Mouse (Mus musculus) testis, adult 2 months (tissue): ENCODE data around the gene Ndufab1. TPM values are rescaled to one million over a fixed set of nuclear protein-coding genes. Genes with fewer than 3 reads are reported as not detected.
"Not testable (repeated sequence)": the region's sequence is repeated elsewhere in the genome, so short reads cannot be mapped to it uniquely, and the experiment has no call there.

Source experiments
- H3K27ac ChIP-seq: fragments of 200-500 bp; 2 replicates; pipeline ENCODE4 v1.5.1; 2012; ENCODE audit warnings: low read depth, low read length; ENCODE audit not compliant: control insufficient read depth, insufficient read depth
- H3K27me3 ChIP-seq: fragments of 200-500 bp; 2 replicates; pipeline ENCODE4 v1.6.1; 2012; ENCODE audit warnings: mild to moderate bottlenecking, low read length, moderate library complexity; ENCODE audit not compliant: control insufficient read depth, insufficient read depth
- H3K36me3 ChIP-seq: fragments of 200-500 bp; 2 replicates; pipeline ENCODE4 v1.6.1; 2012; ENCODE audit warnings: mild to moderate bottlenecking, low read length; ENCODE audit not compliant: control insufficient read depth, insufficient read depth
- H3K4me1 ChIP-seq: fragments of 200-500 bp; 2 replicates; pipeline ENCODE4 v1.6.1; 2012; ENCODE audit warnings: low read length; ENCODE audit not compliant: control insufficient read depth, insufficient read depth
- H3K4me3 ChIP-seq: fragments of 200-500 bp; 2 replicates; pipeline ENCODE4 v1.5.1; 2012; ENCODE audit warnings: low read depth, mild to moderate bottlenecking, low read length, moderate library complexity, mixed read lengths; ENCODE audit not compliant: control insufficient read depth
- CTCF ChIP-seq: fragments of 200-500 bp; IDR thresholded peaks from 2 replicates; pipeline ENCODE4 v1.5.1; 2012; ENCODE audit warnings: low read depth, mild to moderate bottlenecking, inconsistent platforms, low read length, moderate library complexity; ENCODE audit not compliant: control insufficient read depth, insufficient read depth, insufficient replicate concordance
- POLR2A ChIP-seq: fragments of 200-500 bp; IDR thresholded peaks from 2 replicates; pipeline ENCODE4 v1.6.1; 2012; ENCODE audit warnings: low read depth, mild to moderate bottlenecking, inconsistent platforms, low read length, moderate library complexity; ENCODE audit not compliant: control insufficient read depth
- polyA plus RNA-seq: library from polyadenylated mRNA; depleted of rRNA; stranded (reverse); fragments of >200 nt; gene quantifications from 2 replicates; pipeline ENCODE4 v1.2.3, GENCODE M21; 2012

Ndufab1 gene
- polyA plus RNA-seq, 1 experiment: 55.4 TPM

DNA sequence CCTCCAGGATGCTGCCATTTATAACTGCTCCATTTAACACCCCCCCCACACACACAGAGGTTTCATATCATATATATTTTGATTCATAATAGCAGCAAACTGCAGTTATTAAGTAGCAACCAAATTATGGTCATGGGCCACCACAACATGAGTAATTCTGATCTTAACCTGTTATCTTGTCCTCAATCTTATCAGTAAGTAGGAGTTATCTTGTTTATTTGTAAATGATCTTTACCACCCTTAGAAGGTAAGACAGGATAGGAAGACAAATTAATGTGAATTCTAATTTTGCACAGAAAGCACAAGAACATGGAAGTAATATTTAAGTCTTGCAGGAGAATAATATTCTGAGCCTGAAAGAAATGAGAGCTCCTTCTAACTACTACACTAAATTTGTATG, 30.1 kb upstream of the Ndufab1 start:
- Histone ChIP-seq H3K4me3 (no peak overlapping the region), H3K27ac (no peak overlapping the region), H3K27me3 (no peaks in the 10 kb centered on the region), H3K4me1 (peaks cover 3% of the 10 kb centered on the region; the same call in 1 of the 2 replicates), H3K36me3 (no peaks in the 10 kb centered on the region; the same call in none of the 2 replicates)
- no peak for TF ChIP-seq POLR2A
- TF ChIP-seq CTCF: no peak

DNA sequence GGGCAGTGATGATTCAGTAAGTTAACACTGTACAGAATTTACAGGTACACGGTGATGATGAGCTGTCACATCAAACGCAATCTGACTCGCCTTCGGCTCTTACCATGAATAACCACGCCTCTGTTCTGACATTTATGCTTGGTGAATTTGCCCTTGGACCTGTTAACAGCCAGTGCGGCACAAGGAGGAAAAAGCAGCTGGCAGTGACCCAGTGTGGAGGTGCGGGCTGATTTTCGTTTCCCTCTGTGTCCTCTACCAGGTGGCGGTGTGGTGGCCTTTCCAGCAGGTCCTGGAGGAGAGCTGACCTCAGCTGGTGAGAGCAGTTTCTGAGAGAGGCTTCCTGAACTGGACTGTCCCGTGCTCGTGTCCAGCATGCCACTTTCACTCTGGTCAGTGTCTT, 25.3 kb upstream of the Ndufab1 start:
- Histone ChIP-seq H3K4me1 (no peaks in the 10 kb centered on the region), H3K36me3 (peaks cover 2% of the 10 kb centered on the region), H3K27ac (no peak overlapping the region), H3K27me3 (no peaks in the 10 kb centered on the region), H3K4me3 (no peak overlapping the region)
- no peak for TF ChIP-seq CTCF
- no peak for TF ChIP-seq POLR2A

DNA sequence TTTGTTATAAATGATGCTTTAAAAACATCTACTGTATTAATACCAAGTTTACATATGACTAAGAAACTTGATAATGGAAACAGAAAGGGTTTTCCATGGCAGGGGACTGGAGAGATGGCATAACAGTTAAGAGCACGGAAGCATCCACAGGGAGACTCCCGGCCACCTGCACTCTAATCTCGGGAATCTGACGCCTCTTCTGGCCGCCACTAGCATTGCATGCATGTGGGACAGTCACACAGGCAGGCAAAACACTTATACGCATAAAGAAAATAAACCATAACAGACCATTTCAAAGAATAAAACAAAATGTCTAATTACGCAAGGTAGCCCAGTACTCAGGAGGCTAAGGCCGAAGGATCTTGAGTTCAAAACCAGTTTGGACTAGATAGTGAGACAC, 23.9 kb upstream of the Ndufab1 start:
- peaks cover 2% of the 10 kb centered on the region for H3K36me3 ChIP-seq
- H3K27ac ChIP-seq: no peak overlapping the region
- TF ChIP-seq CTCF: peak; percentile 4; the same call in 1 of the 2 replicates
- TF ChIP-seq POLR2A: no peak

GRCm38 (mm10) chr7:122123518-122123917, 21.8 kb upstream of the Ndufab1 start:
- Histone ChIP-seq H3K36me3 (peaks cover 2% of the 10 kb centered on the region), H3K27me3 (no peaks in the 10 kb centered on the region), H3K27ac (no peak overlapping the region), H3K4me3 (no peak overlapping the region), H3K4me1 (no peaks in the 10 kb centered on the region)
- TF ChIP-seq CTCF (no peak), POLR2A (no peak)

More for the DNA sequence above, 23.9 kb upstream of the Ndufab1 start:
- Histone ChIP-seq H3K27me3 (no peaks in the 10 kb centered on the region), H3K4me1 (no peaks in the 10 kb centered on the region), H3K4me3 (no peak overlapping the region)

GRCm38 (mm10) chr7:122108206-122108605, 6.5 kb upstream of the Ndufab1 start:
- H3K4me3 ChIP-seq: no peak overlapping the region
- H3K27ac ChIP-seq: no peak overlapping the region
- H3K4me1 ChIP-seq: no peaks in the 10 kb centered on the region
- no peaks in the 10 kb centered on the region; the same call in 1 of the 2 replicates for H3K36me3 ChIP-seq
- no peaks in the 10 kb centered on the region for H3K27me3 ChIP-seq
- TF ChIP-seq CTCF (no peak), POLR2A (no peak)

GRCm38 (mm10) chr7:122101014-122101746, 506 bp downstream of the Ndufab1 start:
- not testable (repeated sequence) for H3K27me3 ChIP-seq, H3K36me3 ChIP-seq, H3K4me1 ChIP-seq
- Histone ChIP-seq H3K4me3 (peak overlapping the region; percentile 87), H3K27ac (peak overlapping the region; percentile 78; the same call in 1 of the 2 replicates)

DNA sequence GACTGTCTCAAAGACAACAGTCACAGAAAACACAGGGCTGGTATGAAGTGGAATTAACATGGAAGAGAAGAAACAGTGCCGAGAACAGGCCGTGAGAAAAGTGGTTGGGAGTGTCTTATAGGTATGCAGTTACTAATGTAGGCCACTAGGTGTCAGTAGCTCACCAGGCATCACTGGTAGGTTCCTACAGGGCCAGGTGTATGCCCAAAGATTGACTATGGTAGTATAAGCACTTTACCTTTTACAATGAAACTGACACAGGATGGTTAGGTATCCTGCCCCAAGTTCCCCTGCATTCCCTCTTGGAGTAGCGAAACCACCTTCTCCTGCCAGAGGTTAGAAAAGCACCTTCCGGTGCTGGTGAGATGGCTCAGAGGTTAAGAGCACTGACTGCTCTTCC, 2.5 kb downstream of the Ndufab1 start:
- Histone ChIP-seq H3K27ac (no peak overlapping the region), H3K4me1 (peaks cover 5% of the 10 kb centered on the region), H3K4me3 (no peak overlapping the region), H3K27me3 (no peaks in the 10 kb centered on the region), H3K36me3 (peaks cover 2% of the 10 kb centered on the region)
- TF ChIP-seq POLR2A (no peak), CTCF (peak; percentile 50; the same call in 1 of the 2 replicates)
